Mouse (Mus musculus) cerebellum, adult (tissue): ENCODE results near the gene Tmprss9.

Experiments
- ATAC-seq: cut with Nextera tagmentation; 2 replicates; pipeline ENCODE4 v1.9.2; 2017; ENCODE audit warnings: mild to moderate bottlenecking, moderate library complexity, mixed read lengths; ENCODE audit not compliant: insufficient number of reproducible peaks, low FRiP score, low TSS enrichment

Gene Tmprss9

GRCm38 (mm10) chr10:80911891-80912290 lies 40.2 kb downstream of the Tmprss9 start:
- no peak for ATAC-seq

- no peak for ATAC-seq
Measured at GRCm38 (mm10) chr10:80913364-80914011, 41.8 kb downstream of the Tmprss9 start.

- ATAC-seq: peak; percentile 29; the same call in 1 of the 2 replicates
Measured at GRCm38 (mm10) chr10:80914253-80914656, 42.6 kb downstream of the Tmprss9 start.

GRCm38 (mm10) chr10:80915260-80915659 lies 43.6 kb downstream of the Tmprss9 start:
- ATAC-seq: no peak

- ATAC-seq: no peak
Measured at GRCm38 (mm10) chr10:80915736-80916135, 44.1 kb downstream of the Tmprss9 start.

- ATAC-seq: no peak
Measured at GRCm38 (mm10) chr10:80917336-80917778, 45.7 kb downstream of the Tmprss9 start.

GRCm38 (mm10) chr10:80917779-80918434 lies 46.3 kb downstream of the Tmprss9 start, which contains the start of gene Lmnb2:
Gene Lmnb2, minus strand, starts transcription at chr10:80918245.
- peak; percentile 65; the same call in 1 of the 2 replicates for ATAC-seq

GRCm38 (mm10) chr10:80921923-80922322 lies 50.3 kb downstream of the Tmprss9 start:
- ATAC-seq: no peak

GRCm38 (mm10) chr10:80925472-80925871 lies 53.8 kb downstream of the Tmprss9 start:
- no peak for ATAC-seq

- ATAC-seq: peak; percentile 41; the same call in 1 of the 2 replicates
Measured at GRCm38 (mm10) chr10:80928586-80929298, 57.1 kb downstream of the Tmprss9 start.

GRCm38 (mm10) chr10:80929299-80930226 lies 57.9 kb downstream of the Tmprss9 start, which contains the start of gene Gadd45b:
Gene Gadd45b, plus strand, starts transcription at chr10:80930073.
- peak; percentile 91 for ATAC-seq

GRCm38 (mm10) chr10:80930361-80931152 lies 58.9 kb downstream of the Tmprss9 start:
- ATAC-seq: no peak

GRCm38 (mm10) chr10:80931153-80931671 lies 59.6 kb downstream of the Tmprss9 start:
- ATAC-seq: no peak

- no peak for ATAC-seq
Measured at GRCm38 (mm10) chr10:80931695-80932094, 60.0 kb downstream of the Tmprss9 start.

GRCm38 (mm10) chr10:80932206-80932605 lies 60.6 kb downstream of the Tmprss9 start:
- ATAC-seq: no peak

- no peak for ATAC-seq
Measured at GRCm38 (mm10) chr10:80932700-80933420, 61.2 kb downstream of the Tmprss9 start.

GRCm38 (mm10) chr10:80933421-80933979 lies 61.9 kb downstream of the Tmprss9 start:
- ATAC-seq: no peak
